Mouse (Mus musculus): Measurements from ENCODE around the gene Gm21738. TPM values are rescaled to one million over a fixed set of nuclear protein-coding genes. Genes with fewer than 3 reads are reported as not detected.
"Not testable (repeated sequence)": the region's sequence is repeated elsewhere in the genome, so short reads cannot be mapped to it uniquely, and the experiment has no call there.

Gm21738 gene
- total RNA-seq (2021) = under 1 TPM in 1 of 2 experiments, not detected in 1; 0.51 TPM
- long read RNA-seq, experiment 1 = 0 reads
- long read RNA-seq, experiment 2 = 0 reads

- not testable (repeated sequence) for DNase-seq
Measured at GRCm38 (mm10) chr14:19418830-19419229, at the start of gene Gm21738. Gene Gm21738, minus strand, starts transcription at chr14:19418930.

DNA sequence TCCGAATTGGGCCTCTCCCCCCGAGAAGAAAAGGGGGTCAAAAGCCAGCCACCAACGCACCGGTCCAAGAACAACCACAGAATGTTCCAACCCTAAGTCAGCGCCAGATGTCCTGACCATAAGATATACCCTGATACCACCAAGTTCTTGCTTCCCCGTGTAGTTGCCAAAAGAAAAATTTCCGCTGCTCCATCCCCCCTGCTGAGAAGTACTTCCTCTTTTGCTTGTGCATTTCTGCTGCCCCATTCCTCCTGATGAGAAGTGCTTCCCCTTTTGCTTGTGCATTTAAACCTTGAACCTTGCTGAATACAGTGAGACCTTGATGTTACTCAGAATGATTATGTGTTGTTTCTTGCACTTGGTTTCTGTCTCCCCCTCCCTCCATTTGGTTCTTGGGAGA lies 35.0 kb downstream of the Gm21738 start:
- not testable (repeated sequence) for DNase-seq

Other genes with a start within 250 kb of the Gm21738 start
- gene Gm2244, start 131.0 kb upstream of the Gm21738 start, total RNA-seq (2021) = not detected
- gene Gm2237, start 166.2 kb upstream of the Gm21738 start, total RNA-seq (2021) = under 1 TPM; 0.51 to 0.62 TPM
- gene Gm5458, start 183.7 kb upstream of the Gm21738 start, total RNA-seq (2021) = not detected

All from heart, adult 18-20 months (tissue).